Mouse (Mus musculus): ENCODE measurements at regions not wholly inside any gene's neighbourhood (a gene's known extent, or its start where the extent isn't known, plus 50 kb on each side); places are given as distances from the start of the nearest gene placed in this dataset.

DNA sequence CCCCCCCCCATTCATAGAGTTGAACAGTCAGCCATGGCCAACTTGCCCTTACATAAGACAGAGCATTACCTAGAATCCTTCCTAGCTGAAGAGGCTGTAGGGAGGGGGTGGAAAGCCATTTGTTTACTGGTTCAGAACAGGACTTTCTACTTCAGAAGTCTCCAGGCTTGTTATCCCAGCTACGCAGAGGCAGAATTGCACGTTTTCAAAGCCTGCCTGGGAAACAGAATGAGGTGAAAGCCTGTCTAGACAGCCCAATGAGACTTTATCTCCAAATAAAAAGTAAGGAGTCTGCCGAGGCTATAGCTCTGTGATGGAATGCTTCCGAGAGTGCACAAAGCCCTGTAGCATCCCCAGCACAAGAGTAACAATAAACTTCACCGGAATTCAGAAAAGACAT lies 71.1 kb upstream of the Irf2bp2 start:
- no peak for TF ChIP-seq CTCF (IDR thresholded peaks at IDR 0.05; ENCODE audit: low read depth, low read length)
- no peak for TF ChIP-seq POLR2A (IDR thresholded peaks at IDR 0.05; ENCODE audit: insufficient read depth, low read length)
